15 mouse cellular contexts compared by ENCODE assay signal in genomic region chr3:99235116-99235803, GRCm38 (mm10). TPM values are rescaled to one million over a fixed set of nuclear protein-coding genes. Genes with fewer than 3 reads are reported as not detected.
DNase-seq lines count a peak whose midpoint lies in the region; ATAC-seq and TF ChIP-seq lines count a peak whose summit lies in the region.
"Had no signal": no experiment of that assay in that cellular context is flagged by ENCODE, and none has a peak within 500 bp of the region (broad histone marks: within the 10 kb centered on the region; RNA-seq: fewer than 3 reads in every experiment).

No protein-coding gene starts in this region.

- no peak for TF ChIP-seq CTCF in lung, embryonic 14.5 days (IDR thresholded peaks at IDR 0.05; ENCODE audit: low read depth)

- ATAC-seq in forebrain, embryonic 16.5 days = no peak
- no peak for ATAC-seq in lung, embryonic 14.5 days (ENCODE audit: insufficient read depth)
- no peak for ATAC-seq in embryonic facial prominence, embryonic 13.5 days (ENCODE audit: insufficient number of reproducible peaks, insufficient read depth, low FRiP score, low TSS enrichment, low read depth)
- ATAC-seq in limb, embryonic 14.5 days (ENCODE audit: low FRiP score, low read depth) = no peak

- peaks cover 26% of the 10 kb centered on the region for H3K4me1 ChIP-seq in forebrain, embryonic 10.5 days
- peaks cover 7% of the 10 kb centered on the region for H3K4me1 ChIP-seq in forebrain, embryonic 16.5 days (replicated peaks; ENCODE audit: control insufficient read depth, insufficient read depth, low read length)
- no peaks in the 10 kb centered on the region for H3K4me1 ChIP-seq in lung, embryonic 14.5 days (ENCODE audit: insufficient read depth)
- H3K4me1 ChIP-seq in embryonic facial prominence, embryonic 13.5 days = peaks cover 24% of the 10 kb centered on the region
- H3K4me1 ChIP-seq in limb, embryonic 14.5 days (ENCODE audit: control insufficient read depth, insufficient read depth, low read length) = peaks cover 37% of the 10 kb centered on the region

- H3K9ac ChIP-seq in forebrain, embryonic 16.5 days (replicated peaks; ENCODE audit: low read depth, low read length) = no peak overlapping the region
- no peak overlapping the region for H3K9ac ChIP-seq in lung, embryonic 14.5 days
- 0 out of 2 replicates have a peak overlapping the region, but pooled peaks have one; percentile 52 for H3K9ac ChIP-seq in embryonic facial prominence, embryonic 13.5 days
- peak overlapping the region; percentile 40; the same call in 1 of the 2 replicates for H3K9ac ChIP-seq in limb, embryonic 14.5 days (ENCODE audit: low read depth, low read length, severe bottlenecking)
- H3K9ac ChIP-seq: hindbrain, embryonic 15.5 days; midbrain, embryonic 13.5 days; neural tube, embryonic 13.5 days had no signal

- H3K9me3 ChIP-seq in forebrain, embryonic 10.5 days = no peaks in the 10 kb centered on the region
- no peaks in the 10 kb centered on the region for H3K9me3 ChIP-seq in forebrain, embryonic 16.5 days (ENCODE audit: control insufficient read depth, low read length)
- H3K9me3 ChIP-seq in lung, embryonic 14.5 days (ENCODE audit: low read depth, low read length) = no peaks in the 10 kb centered on the region
- H3K9me3 ChIP-seq in embryonic facial prominence, embryonic 13.5 days = no peaks in the 10 kb centered on the region
- no peaks in the 10 kb centered on the region for H3K9me3 ChIP-seq in limb, embryonic 14.5 days (ENCODE audit: control insufficient read depth, low read length)
- H3K9me3 ChIP-seq: hindbrain, embryonic 15.5 days; midbrain, embryonic 13.5 days; neural tube, embryonic 13.5 days had no signal

- peak; percentile 45 for DNase-seq in forebrain, embryonic 10.5 days (ENCODE audit: extremely low spot score, low spot score)
- peak; percentile 10 for DNase-seq in lung, embryonic 14.5 days
- no peak for DNase-seq in lung, postnatal 4 days
- peak; percentile 2 for DNase-seq in limb, embryonic 14.5 days (ENCODE audit: low spot score)
- DNase-seq in ovary, adult 18-20 months (ENCODE audit: low spot score) = no peak
- no peak for DNase-seq in layer of hippocampus, adult 8-10 months (ENCODE audit: low spot score in 2 of 2)
- DNase-seq: cerebellum, adult 2 months; kidney, adult 18-20 months; kidney, postnatal 25 days had no signal

- H3K4me2 ChIP-seq in forebrain, embryonic 16.5 days (ENCODE audit: low read length) = no peak overlapping the region
- H3K4me2 ChIP-seq in lung, embryonic 14.5 days = no peak overlapping the region
- peak overlapping the region; percentile 57 for H3K4me2 ChIP-seq in embryonic facial prominence, embryonic 13.5 days
- H3K4me2 ChIP-seq in limb, embryonic 14.5 days (replicated peaks; ENCODE audit: low read depth, low read length, severe bottlenecking) = peak overlapping the region; percentile 24
- H3K4me2 ChIP-seq: hindbrain, embryonic 15.5 days; midbrain, embryonic 13.5 days had no signal

- H3K4me3 ChIP-seq in forebrain, embryonic 10.5 days = no peak overlapping the region
- H3K4me3 ChIP-seq in forebrain, embryonic 16.5 days (replicated peaks; ENCODE audit: low read length) = no peak overlapping the region
- H3K4me3 ChIP-seq in lung, embryonic 14.5 days (ENCODE audit: low read depth, low read length) = no peak overlapping the region
- no peak overlapping the region; the same call in 1 of the 2 replicates for H3K4me3 ChIP-seq in embryonic facial prominence, embryonic 13.5 days
- no peak overlapping the region; the same call in 1 of the 2 replicates for H3K4me3 ChIP-seq in limb, embryonic 14.5 days (replicated peaks; ENCODE audit: low read length)
- H3K4me3 ChIP-seq: hindbrain, embryonic 15.5 days; midbrain, embryonic 13.5 days had no signal

- peaks cover 90% of the 10 kb centered on the region for H3K27me3 ChIP-seq in forebrain, embryonic 10.5 days (ENCODE audit: poor library complexity, severe bottlenecking)
- peaks cover 78% of the 10 kb centered on the region for H3K27me3 ChIP-seq in forebrain, embryonic 16.5 days (replicated peaks; ENCODE audit: control insufficient read depth, insufficient read depth, low read length)
- peaks cover 77% of the 10 kb centered on the region for H3K27me3 ChIP-seq in lung, embryonic 14.5 days (ENCODE audit: insufficient read depth, low read length)
- peaks cover 75% of the 10 kb centered on the region for H3K27me3 ChIP-seq in embryonic facial prominence, embryonic 13.5 days
- H3K27me3 ChIP-seq in limb, embryonic 14.5 days (ENCODE audit: control insufficient read depth, insufficient read depth, low read length) = peaks cover 36% of the 10 kb centered on the region

- no peak overlapping the region for H3K27ac ChIP-seq in forebrain, embryonic 10.5 days
- no peak overlapping the region for H3K27ac ChIP-seq in forebrain, embryonic 16.5 days (ENCODE audit: low read length)
- H3K27ac ChIP-seq in lung, embryonic 14.5 days (ENCODE audit: low read depth) = no peak overlapping the region
- H3K27ac ChIP-seq in embryonic facial prominence, embryonic 13.5 days = no peak overlapping the region
- no peak overlapping the region for H3K27ac ChIP-seq in limb, embryonic 14.5 days (replicated peaks; ENCODE audit: low read depth, low read length)
- H3K27ac ChIP-seq: hindbrain, embryonic 15.5 days; midbrain, embryonic 13.5 days; neural tube, embryonic 13.5 days had no signal

- H3K36me3 ChIP-seq in forebrain, embryonic 10.5 days (replicated peaks) = no peaks in the 10 kb centered on the region
- H3K36me3 ChIP-seq in forebrain, embryonic 16.5 days (ENCODE audit: control insufficient read depth, insufficient read depth) = no peaks in the 10 kb centered on the region
- H3K36me3 ChIP-seq in lung, embryonic 14.5 days (ENCODE audit: insufficient read depth) = no peaks in the 10 kb centered on the region
- no peaks in the 10 kb centered on the region for H3K36me3 ChIP-seq in embryonic facial prominence, embryonic 13.5 days
- no peaks in the 10 kb centered on the region for H3K36me3 ChIP-seq in limb, embryonic 14.5 days (ENCODE audit: control insufficient read depth, insufficient read depth, low read length)
- H3K36me3 ChIP-seq: hindbrain, embryonic 15.5 days; midbrain, embryonic 13.5 days; neural tube, embryonic 13.5 days had no signal

- WGBS in forebrain, embryonic 10.5 days = 1% methylated on average over 23 of the region's 23 CpGs
- 3% methylated on average over 23 of the region's 23 CpGs for WGBS in forebrain, embryonic 16.5 days
- WGBS in lung, embryonic 14.5 days = 4% methylated on average over 22 of the region's 23 CpGs
- 12% methylated on average over 23 of the region's 23 CpGs for WGBS in embryonic facial prominence, embryonic 13.5 days
- WGBS in limb, embryonic 14.5 days = 24% methylated on average over 23 of the region's 23 CpGs

- TF ChIP-seq POLR2A in limb, embryonic 14.5 days (IDR thresholded peaks at IDR 0.05; ENCODE audit: borderline replicate concordance, extremely low read depth, insufficient read depth, insufficient read length) = no peak

RNA-seq across cellular contexts. Expression of gene Tbx15, which starts 4.9 kb away (rescaled TPM):
- polyA plus RNA-seq in forebrain, embryonic 10.5 days (2016; fragmentation: Nextera tagmentation; extraction: Ambion mirVana) = 1.4 and 2.8 TPM in 2 replicates
- 0.73 and 0.79 TPM in 2 replicates for polyA plus RNA-seq in forebrain, embryonic 16.5 days (2015; fragmentation: Nextera tagmentation; extraction: Ambion mirVana)
- 0.05 and 0.28 TPM in 2 replicates for polyA plus RNA-seq in lung, embryonic 14.5 days (2014; fragmentation: Nextera tagmentation; extraction: Ambion mirVana)
- 16.0 and 23.0 TPM in 2 replicates for polyA plus RNA-seq in embryonic facial prominence, embryonic 13.5 days (2015; fragmentation: Nextera tagmentation; extraction: Ambion mirVana)
- 66.6 and 76.3 TPM in 2 replicates for polyA plus RNA-seq in limb, embryonic 14.5 days (2012; rRNA removed)
- 25.5 and 26.6 TPM in 2 replicates for polyA plus RNA-seq in limb, embryonic 14.5 days (2014; fragmentation: Nextera tagmentation; extraction: Ambion mirVana)
- total RNA-seq in layer of hippocampus, adult 8-10 months (2022) = 1 to 10 TPM in 1 of 4 experiments, under 1 TPM in 3; 0.47 to 1.8 (median 0.61) TPM
- polyA plus RNA-seq: small intestine, adult 2 months had no signal

Comparison
In these comparisons a context has a peak if more than half of its experiments do, and no peak if none do; other contexts are left out.
1. DNase-seq: peak in forebrain, embryonic 10.5 days (single experiment), lung, embryonic 14.5 days (single experiment) and limb, embryonic 14.5 days (single experiment); none in lung, postnatal 4 days (0 of 2), ovary, adult 18-20 months (single experiment) and layer of hippocampus, adult 8-10 months (0 of 2).
2. H3K4me2 ChIP-seq: peak in embryonic facial prominence, embryonic 13.5 days (single experiment) and limb, embryonic 14.5 days (single experiment); none in forebrain, embryonic 16.5 days (single experiment) and lung, embryonic 14.5 days (single experiment).
3. H3K9ac ChIP-seq: peak in embryonic facial prominence, embryonic 13.5 days (single experiment) and limb, embryonic 14.5 days (single experiment); none in forebrain, embryonic 16.5 days (single experiment) and lung, embryonic 14.5 days (single experiment).